Mouse (Mus musculus): ENCODE results near the gene Psmd5. TPM values are rescaled to one million over a fixed set of nuclear protein-coding genes. Genes with fewer than 3 reads are reported as not detected.

Gene Psmd5
- total RNA-seq, 4 experiments from 2014 or later, result 40.0 to 53.1 (median 45.1) TPM

Other genes with a start within 250 kb of the Psmd5 start
- 100 to 1,000 TPM in 2 of 4 experiments, 10 to 100 TPM in 2; 84.9 to 115 (median 99.1) TPM for gene Gapvd1, start 119.7 kb downstream of the Psmd5 start, total RNA-seq (2022)
- 100 to 1,000 TPM; 196 to 459 (median 340) TPM for gene Hspa5, start 103.0 kb downstream of the Psmd5 start, total RNA-seq (2022)
- gene Rabepk, start 75.1 kb downstream of the Psmd5 start, total RNA-seq (2022), result 10 to 100 TPM; 36.7 to 46.4 (median 37.5) TPM
- gene Fbxw2, start 48.7 kb downstream of the Psmd5 start, total RNA-seq (2022), result 10 to 100 TPM; 72.9 to 81.7 (median 77.2) TPM
- not detected for gene Gm34653, start 42.0 kb downstream of the Psmd5 start, total RNA-seq (2022)
- under 1 TPM; 0.28 to 0.91 (median 0.43) TPM for gene Cutal, start 572 bp downstream of the Psmd5 start, total RNA-seq (2022)
- 1 to 10 TPM; 1.1 to 2.1 (median 1.7) TPM for gene Phf19, start 39.1 kb upstream of the Psmd5 start, total RNA-seq (2022)
- 1 to 10 TPM; 3.5 to 6.1 (median 4.5) TPM for gene Traf1, start 86.8 kb upstream of the Psmd5 start, total RNA-seq (2022)
- under 1 TPM in 2 of 4 experiments, not detected in 2; 0.11 to 0.48 TPM for gene Hc, start 186.5 kb upstream of the Psmd5 start, total RNA-seq (2022)
- gene AI182371, start 226.6 kb upstream of the Psmd5 start, total RNA-seq (2022), result under 1 TPM in 3 of 4 experiments, not detected in 1; 0.33 to 0.64 (median 0.58) TPM
- gene Cntrl, start 234.5 kb upstream of the Psmd5 start, total RNA-seq (2022), result 10 to 100 TPM; 12.5 to 15.6 (median 14.0) TPM